Mouse (Mus musculus): ENCODE data around the gene Clec9a. TPM values are rescaled to one million over a fixed set of nuclear protein-coding genes. Genes with fewer than 3 reads are reported as not detected.

The Clec9a gene
- not detected for total RNA-seq (2022)

GRCm38 (mm10) chr6:129408562-129408961 is at the start of gene Clec9a:
Gene Clec9a (plus strand): TSS chr6:129408862.
- DNase-seq (ENCODE audit: low spot score in 2 of 2) = no peak

- no peak for DNase-seq (ENCODE audit: low spot score in 2 of 2)
Observed at GRCm38 (mm10) chr6:129359515-129359914, 49.1 kb upstream of the Clec9a start.

GRCm38 (mm10) chr6:129363942-129364341 is 44.7 kb upstream of the Clec9a start:
- no peak for DNase-seq (ENCODE audit: low spot score in 2 of 2)

GRCm38 (mm10) chr6:129365959-129366359 is 42.7 kb upstream of the Clec9a start:
- DNase-seq (ENCODE audit: low spot score in 2 of 2) = no peak

- no peak for DNase-seq (ENCODE audit: low spot score in 2 of 2)
Observed at GRCm38 (mm10) chr6:129369374-129370132, 39.1 kb upstream of the Clec9a start.

GRCm38 (mm10) chr6:129374937-129375471 is 33.7 kb upstream of the Clec9a start:
- no peak for DNase-seq (ENCODE audit: low spot score in 2 of 2)

- no peak for DNase-seq (ENCODE audit: low spot score in 2 of 2)
Observed at GRCm38 (mm10) chr6:129380454-129380853, 28.2 kb upstream of the Clec9a start.

- DNase-seq (ENCODE audit: low spot score in 2 of 2) = no peak
Observed at GRCm38 (mm10) chr6:129381736-129382135, 26.9 kb upstream of the Clec9a start.

GRCm38 (mm10) chr6:129383466-129383865 is 25.2 kb upstream of the Clec9a start:
- DNase-seq (ENCODE audit: low spot score in 2 of 2) = no peak

- DNase-seq (ENCODE audit: low spot score in 2 of 2) = no peak
Observed at GRCm38 (mm10) chr6:129385000-129385399, 23.7 kb upstream of the Clec9a start.

- no peak for DNase-seq (ENCODE audit: low spot score in 2 of 2)
Observed at GRCm38 (mm10) chr6:129385774-129386173, 22.9 kb upstream of the Clec9a start, which contains the start of gene Clec12b. Gene Clec12b (minus strand): TSS chr6:129385874.

GRCm38 (mm10) chr6:129393087-129393720 is 15.5 kb upstream of the Clec9a start:
- no peak for DNase-seq (ENCODE audit: low spot score in 2 of 2)

- no peak for DNase-seq (ENCODE audit: low spot score in 2 of 2)
Observed at GRCm38 (mm10) chr6:129393732-129394131, 14.9 kb upstream of the Clec9a start.

GRCm38 (mm10) chr6:129396997-129397396 is 11.7 kb upstream of the Clec9a start, which contains the start of gene Clec1b:
Gene Clec1b (plus strand): TSS chr6:129397297.
- no peak for DNase-seq (ENCODE audit: low spot score in 2 of 2)

- no peak for DNase-seq (ENCODE audit: low spot score in 2 of 2)
Observed at GRCm38 (mm10) chr6:129399945-129400344, 8.7 kb upstream of the Clec9a start.

GRCm38 (mm10) chr6:129402404-129402803 is 6.3 kb upstream of the Clec9a start:
- no peak for DNase-seq (ENCODE audit: low spot score in 2 of 2)

- no peak for DNase-seq (ENCODE audit: low spot score in 2 of 2)
Observed at GRCm38 (mm10) chr6:129403391-129403790, 5.3 kb upstream of the Clec9a start.

GRCm38 (mm10) chr6:129405999-129406398 is 2.7 kb upstream of the Clec9a start:
- no peak for DNase-seq (ENCODE audit: low spot score in 2 of 2)

- DNase-seq (ENCODE audit: low spot score in 2 of 2) = no peak
Observed at GRCm38 (mm10) chr6:129407324-129407723, 1.3 kb upstream of the Clec9a start.

- no peak for DNase-seq (ENCODE audit: low spot score in 2 of 2)
Observed at GRCm38 (mm10) chr6:129414177-129414576, 5.5 kb downstream of the Clec9a start.

GRCm38 (mm10) chr6:129422311-129422710 is 13.6 kb downstream of the Clec9a start:
- no peak for DNase-seq (ENCODE audit: low spot score in 2 of 2)

- DNase-seq (ENCODE audit: low spot score in 2 of 2) = no peak
Observed at GRCm38 (mm10) chr6:129423040-129423733, 14.5 kb downstream of the Clec9a start.

Data from gastrocnemius, adult 8-10 months (tissue).